Mouse (Mus musculus): ENCODE results near the gene Glis1.
A peak's percentile ranks its signal among the peaks of the same experiment; 100 is the strongest.

Gene Glis1

GRCm38 (mm10) chr4:107636099-107636498 lies 201.7 kb downstream of the Glis1 start:
- no peak for DNase-seq

- DNase-seq = peak; percentile 9
Observed at GRCm38 (mm10) chr4:107637670-107638069, 203.3 kb downstream of the Glis1 start.

GRCm38 (mm10) chr4:107638303-107638702 lies 203.9 kb downstream of the Glis1 start:
- DNase-seq = no peak

GRCm38 (mm10) chr4:107641624-107642023 lies 207.2 kb downstream of the Glis1 start:
- no peak for DNase-seq

- no peak for DNase-seq
Observed at GRCm38 (mm10) chr4:107648959-107649485, 214.6 kb downstream of the Glis1 start.

GRCm38 (mm10) chr4:107651021-107651496 lies 216.7 kb downstream of the Glis1 start:
- DNase-seq = no peak

GRCm38 (mm10) chr4:107652598-107653279 lies 218.3 kb downstream of the Glis1 start:
- DNase-seq = peak; percentile 74

GRCm38 (mm10) chr4:107653280-107653643 lies 218.9 kb downstream of the Glis1 start:
- DNase-seq = no peak

GRCm38 (mm10) chr4:107660649-107661048 lies 226.3 kb downstream of the Glis1 start:
- DNase-seq = peak; percentile 19

GRCm38 (mm10) chr4:107668514-107668913 lies 234.1 kb downstream of the Glis1 start:
- DNase-seq = no peak

- no peak for DNase-seq
Observed at GRCm38 (mm10) chr4:107670731-107671130, 236.3 kb downstream of the Glis1 start.

- DNase-seq = peak; percentile 23
Observed at GRCm38 (mm10) chr4:107673638-107674321, 239.4 kb downstream of the Glis1 start.

- DNase-seq = no peak
Observed at GRCm38 (mm10) chr4:107674322-107674644, 239.9 kb downstream of the Glis1 start.

- DNase-seq = no peak
Observed at GRCm38 (mm10) chr4:107675645-107676044, 241.3 kb downstream of the Glis1 start.

GRCm38 (mm10) chr4:107680311-107681098 lies 246.1 kb downstream of the Glis1 start:
- DNase-seq = no peak

- DNase-seq = no peak
Observed at GRCm38 (mm10) chr4:107681099-107681849, 246.9 kb downstream of the Glis1 start.

- DNase-seq = no peak
Observed at GRCm38 (mm10) chr4:107683006-107683756, 248.8 kb downstream of the Glis1 start.

- DNase-seq = no peak
Observed at GRCm38 (mm10) chr4:107684130-107684529, 249.7 kb downstream of the Glis1 start, which contains the start of gene Dmrtb1. TSS of gene Dmrtb1 (minus strand) at chr4:107684230.

Data from cerebellum, adult 8-10 months (tissue).